Mouse (Mus musculus) ES-Bruce4 (cell line): ENCODE measurements around the gene Oit3.

ENCODE experiments used
- CTCF ChIP-seq: IDR thresholded peaks from one replicate; pipeline ENCODE4 v1.8.1; 2011; ENCODE audit warnings: low read depth, low read length
- POLR2A ChIP-seq: IDR thresholded peaks from one replicate; pipeline ENCODE4 v1.8.1; 2011; ENCODE audit warnings: low read length; ENCODE audit not compliant: insufficient read depth

DNA sequence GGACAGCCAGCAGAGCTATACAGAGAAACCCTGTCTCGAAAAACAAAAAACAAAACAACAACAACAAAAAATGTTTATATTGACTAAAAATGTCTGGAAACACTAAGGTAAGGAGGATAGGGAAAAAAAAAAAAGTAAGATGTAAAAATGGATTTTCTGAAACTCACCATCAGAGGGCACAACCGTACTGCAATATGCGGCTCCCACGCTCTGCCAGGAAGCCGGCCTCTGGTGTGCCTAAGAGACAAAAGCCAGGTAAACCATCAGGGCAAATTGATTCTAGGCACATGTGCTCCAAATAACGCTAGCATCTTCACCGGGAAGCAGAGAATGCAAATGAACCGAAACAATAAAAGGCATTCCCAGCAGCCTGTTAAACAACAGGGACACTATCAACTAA, 49.3 kb upstream of the Oit3 start:
- TF ChIP-seq CTCF, result peak; percentile 13
- TF ChIP-seq POLR2A, result no peak
